Mouse (Mus musculus): ENCODE data around the gene Zfp866. TPM values are rescaled to one million over a fixed set of nuclear protein-coding genes. Genes with fewer than 3 reads are reported as not detected.

Gene Zfp866
- polyA plus RNA-seq, 1 experiment from 2014 or later, result 6.1 TPM

GRCm38 (mm10) chr8:69802216-69802615 lies 11.2 kb upstream of the Zfp866 start:
- H3K27ac ChIP-seq (ENCODE audit: low read depth, low read length), result no peak overlapping the region
- no peak for TF ChIP-seq CTCF (IDR thresholded peaks at IDR 0.05; ENCODE audit: low read depth)
- H3K4me3 ChIP-seq (ENCODE audit: low read depth, low read length), result no peak overlapping the region
- H3K9me3 ChIP-seq (ENCODE audit: control insufficient read depth), result no peaks in the 10 kb centered on the region
- no peak overlapping the region for H3K9ac ChIP-seq (ENCODE audit: low read depth, low read length)
- no peak overlapping the region for H3K4me2 ChIP-seq (replicated peaks; ENCODE audit: low read depth)
- no peaks in the 10 kb centered on the region for H3K27me3 ChIP-seq (replicated peaks; ENCODE audit: control insufficient read depth, insufficient read depth, low read length)
- H3K36me3 ChIP-seq (ENCODE audit: control insufficient read depth, insufficient read depth), result peaks cover 94% of the 10 kb centered on the region
- no peak for ATAC-seq
- no peaks in the 10 kb centered on the region for H3K4me1 ChIP-seq (replicated peaks; ENCODE audit: control insufficient read depth, insufficient read depth, low read length)

GRCm38 (mm10) chr8:69801796-69802195 lies 10.8 kb upstream of the Zfp866 start:
- no peak overlapping the region for H3K4me2 ChIP-seq (replicated peaks; ENCODE audit: low read depth)
- peaks cover 94% of the 10 kb centered on the region for H3K36me3 ChIP-seq (ENCODE audit: control insufficient read depth, insufficient read depth)
- WGBS, result 94% methylated on average over 4 of the region's 4 CpGs
- no peak for TF ChIP-seq CTCF (IDR thresholded peaks at IDR 0.05; ENCODE audit: low read depth)
- H3K27ac ChIP-seq (ENCODE audit: low read depth, low read length), result no peak overlapping the region
- H3K4me1 ChIP-seq (replicated peaks; ENCODE audit: control insufficient read depth, insufficient read depth, low read length), result no peaks in the 10 kb centered on the region
- H3K9me3 ChIP-seq (ENCODE audit: control insufficient read depth), result no peaks in the 10 kb centered on the region
- no peak overlapping the region for H3K9ac ChIP-seq (ENCODE audit: low read depth, low read length)
- no peak overlapping the region for H3K4me3 ChIP-seq (ENCODE audit: low read depth, low read length)
- ATAC-seq, result no peak
- no peaks in the 10 kb centered on the region for H3K27me3 ChIP-seq (replicated peaks; ENCODE audit: control insufficient read depth, insufficient read depth, low read length)

- WGBS, result 89% methylated on average over 5 of the region's 5 CpGs
- H3K4me3 ChIP-seq (ENCODE audit: low read depth, low read length), result no peak overlapping the region
- H3K4me2 ChIP-seq (replicated peaks; ENCODE audit: low read depth), result no peak overlapping the region
- no peaks in the 10 kb centered on the region for H3K4me1 ChIP-seq (replicated peaks; ENCODE audit: control insufficient read depth, insufficient read depth, low read length)
- TF ChIP-seq CTCF (IDR thresholded peaks at IDR 0.05; ENCODE audit: low read depth), result no peak
- no peaks in the 10 kb centered on the region for H3K27me3 ChIP-seq (replicated peaks; ENCODE audit: control insufficient read depth, insufficient read depth, low read length)
- ATAC-seq, result no peak
- peaks cover 93% of the 10 kb centered on the region for H3K36me3 ChIP-seq (ENCODE audit: control insufficient read depth, insufficient read depth)
- H3K27ac ChIP-seq (ENCODE audit: low read depth, low read length), result no peak overlapping the region
- H3K9ac ChIP-seq (ENCODE audit: low read depth, low read length), result no peak overlapping the region
- no peaks in the 10 kb centered on the region for H3K9me3 ChIP-seq (ENCODE audit: control insufficient read depth)
These were observed 9.0 kb upstream of the Zfp866 start for GRCm38 (mm10) chr8:69799946-69800345.

DNA sequence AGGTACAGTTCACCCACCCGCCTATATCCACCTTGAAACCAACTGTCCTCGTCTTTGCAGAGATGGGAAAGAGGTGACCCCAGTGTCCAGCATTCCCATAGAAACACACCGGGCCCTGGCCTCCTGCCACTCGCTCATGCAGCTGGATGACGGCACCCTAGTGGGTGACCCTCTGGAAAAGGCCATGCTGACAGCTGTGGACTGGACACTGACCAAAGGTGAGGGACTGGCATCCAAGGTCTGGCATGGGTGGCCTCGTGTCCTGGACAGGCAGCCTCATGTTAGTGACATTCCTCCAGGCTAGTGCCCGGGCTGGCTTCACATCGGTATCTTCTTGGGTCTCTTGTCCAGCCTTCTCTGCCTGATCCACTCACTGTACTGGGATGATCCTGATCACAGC lies 8.3 kb upstream of the Zfp866 start:
- Histone ChIP-seq H3K4me1 (replicated peaks; ENCODE audit: control insufficient read depth, insufficient read depth, low read length) (no peaks in the 10 kb centered on the region), H3K27me3 (replicated peaks; ENCODE audit: control insufficient read depth, insufficient read depth, low read length) (no peaks in the 10 kb centered on the region), H3K27ac (ENCODE audit: low read depth, low read length) (no peak overlapping the region), H3K9me3 (ENCODE audit: control insufficient read depth) (no peaks in the 10 kb centered on the region), H3K4me2 (replicated peaks; ENCODE audit: low read depth) (no peak overlapping the region), H3K4me3 (ENCODE audit: low read depth, low read length) (no peak overlapping the region), H3K9ac (ENCODE audit: low read depth, low read length) (no peak overlapping the region), H3K36me3 (ENCODE audit: control insufficient read depth, insufficient read depth) (peaks cover 95% of the 10 kb centered on the region)
- WGBS, result 96% methylated on average over 8 of the region's 8 CpGs
- ATAC-seq, result no peak
- no peak for TF ChIP-seq CTCF (IDR thresholded peaks at IDR 0.05; ENCODE audit: low read depth)

- no peaks in the 10 kb centered on the region for H3K27me3 ChIP-seq (replicated peaks; ENCODE audit: control insufficient read depth, insufficient read depth, low read length)
- 91% methylated on average over 10 of the region's 10 CpGs for WGBS
- H3K4me3 ChIP-seq (ENCODE audit: low read depth, low read length), result no peak overlapping the region
- no peak overlapping the region for H3K27ac ChIP-seq (ENCODE audit: low read depth, low read length)
- no peaks in the 10 kb centered on the region for H3K4me1 ChIP-seq (replicated peaks; ENCODE audit: control insufficient read depth, insufficient read depth, low read length)
- ATAC-seq, result no peak
- TF ChIP-seq CTCF (IDR thresholded peaks at IDR 0.05; ENCODE audit: low read depth), result no peak
- no peaks in the 10 kb centered on the region for H3K9me3 ChIP-seq (ENCODE audit: control insufficient read depth)
- peaks cover 87% of the 10 kb centered on the region for H3K36me3 ChIP-seq (ENCODE audit: control insufficient read depth, insufficient read depth)
- no peak overlapping the region for H3K4me2 ChIP-seq (replicated peaks; ENCODE audit: low read depth)
- no peak overlapping the region for H3K9ac ChIP-seq (ENCODE audit: low read depth, low read length)
These were observed 6.7 kb upstream of the Zfp866 start for GRCm38 (mm10) chr8:69797661-69798060.

GRCm38 (mm10) chr8:69796721-69797345 lies 5.9 kb upstream of the Zfp866 start:
- H3K36me3 ChIP-seq (ENCODE audit: control insufficient read depth, insufficient read depth), result peaks cover 78% of the 10 kb centered on the region
- WGBS, result 95% methylated on average over 16 of the region's 16 CpGs
- no peak overlapping the region for H3K4me3 ChIP-seq (ENCODE audit: low read depth, low read length)

DNA sequence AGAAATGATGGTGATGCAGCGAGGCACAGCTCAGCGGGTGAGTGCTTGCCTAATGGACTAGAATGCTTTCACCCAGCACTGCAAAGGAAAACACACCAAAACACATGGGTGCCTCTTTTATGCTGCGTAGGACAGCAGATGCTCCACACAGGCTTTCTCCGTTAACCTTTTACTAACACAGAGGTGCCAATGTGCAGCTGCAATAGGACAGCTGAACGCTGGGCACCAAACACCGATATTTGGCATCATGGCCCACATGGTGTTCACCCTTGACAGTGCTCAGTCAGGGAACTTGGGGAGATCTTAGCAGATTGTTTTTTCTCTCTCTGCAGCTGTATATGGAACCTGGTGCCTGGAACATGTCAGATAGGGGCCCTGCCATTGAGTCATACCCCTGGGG lies 3.9 kb upstream of the Zfp866 start:
- no peak for TF ChIP-seq CTCF (IDR thresholded peaks at IDR 0.05; ENCODE audit: low read depth)
- Histone ChIP-seq H3K36me3 (ENCODE audit: control insufficient read depth, insufficient read depth) (peaks cover 62% of the 10 kb centered on the region), H3K4me3 (ENCODE audit: low read depth, low read length) (no peak overlapping the region), H3K4me1 (replicated peaks; ENCODE audit: control insufficient read depth, insufficient read depth, low read length) (peaks cover 4% of the 10 kb centered on the region; the same call in 1 of the 2 replicates), H3K27me3 (replicated peaks; ENCODE audit: control insufficient read depth, insufficient read depth, low read length) (no peaks in the 10 kb centered on the region), H3K9me3 (ENCODE audit: control insufficient read depth) (no peaks in the 10 kb centered on the region), H3K9ac (ENCODE audit: low read depth, low read length) (no peak overlapping the region), H3K4me2 (replicated peaks; ENCODE audit: low read depth) (no peak overlapping the region), H3K27ac (ENCODE audit: low read depth, low read length) (no peak overlapping the region)
- WGBS, result 93% methylated on average over 6 of the region's 6 CpGs
- ATAC-seq, result no peak

More at GRCm38 (mm10) chr8:69796721-69797345, 5.9 kb upstream of the Zfp866 start:
- H3K27me3 ChIP-seq (replicated peaks; ENCODE audit: control insufficient read depth, insufficient read depth, low read length), result no peaks in the 10 kb centered on the region
- no peaks in the 10 kb centered on the region for H3K4me1 ChIP-seq (replicated peaks; ENCODE audit: control insufficient read depth, insufficient read depth, low read length)
- TF ChIP-seq CTCF (IDR thresholded peaks at IDR 0.05; ENCODE audit: low read depth), result no peak
- H3K4me2 ChIP-seq (replicated peaks; ENCODE audit: low read depth), result no peak overlapping the region
- H3K9me3 ChIP-seq (ENCODE audit: control insufficient read depth), result no peaks in the 10 kb centered on the region
- no peak overlapping the region for H3K9ac ChIP-seq (ENCODE audit: low read depth, low read length)
- no peak for ATAC-seq
- no peak overlapping the region for H3K27ac ChIP-seq (ENCODE audit: low read depth, low read length)

Measured in intestine, postnatal 0 days (tissue).